Mouse (Mus musculus) gastrocnemius, adult 2 months (tissue): ENCODE measurements at regions not wholly inside any gene's neighbourhood (a gene's known extent, or its start where the extent isn't known, plus 50 kb on each side); places are given as distances from the start of the nearest gene placed in this dataset.

Source experiments
- DNase-seq: peaks from one replicate; pipeline ENCODE4 v3.0.0; 2022
- H3K27ac ChIP-seq: fragments of 200-600 bp; 2 replicates; pipeline ENCODE4 v1.8.1; 2022; ENCODE audit warnings: mild to moderate bottlenecking
- H3K4me3 ChIP-seq: fragments of 200-600 bp; 2 replicates; pipeline ENCODE4 v1.8.1; 2022; ENCODE audit warnings: mild to moderate bottlenecking, moderate library complexity
- CTCF ChIP-seq: fragments of 200-600 bp; IDR thresholded peaks from 2 replicates; pipeline ENCODE4 v1.8.1; 2022; ENCODE audit warnings: antibody characterized with exemption, mild to moderate bottlenecking, moderate library complexity
- intact Hi-C: fragments of 180-260 bp; cut with DNase I; formaldehyde crosslinking; loops from one replicate; pipeline ENCODE4 v1.15.1; 2025

- no peak for TF ChIP-seq CTCF
- DNase-seq, result no peak
- Histone ChIP-seq H3K27ac (no peak overlapping the region), H3K4me3 (no peak overlapping the region)
- intact Hi-C loops, result no loop called here
Observed at GRCm38 (mm10) chr4:54768836-54769235, 176.0 kb upstream of the Zfp462 start.

- no peak overlapping the region for H3K27ac ChIP-seq
- no peak for TF ChIP-seq CTCF
- intact Hi-C loops, result no loop called here
Observed at GRCm38 (mm10) chr4:54774066-54774465, 170.8 kb upstream of the Zfp462 start.

GRCm38 (mm10) chr4:54774717-54775116 is 170.1 kb upstream of the Zfp462 start:
- no peak for TF ChIP-seq CTCF
- Histone ChIP-seq H3K27ac (no peak overlapping the region), H3K4me3 (no peak overlapping the region)
- intact Hi-C loops, result no loop called here
- DNase-seq, result no peak

More at GRCm38 (mm10) chr4:54774066-54774465, 170.8 kb upstream of the Zfp462 start:
- H3K4me3 ChIP-seq, result no peak overlapping the region
- no peak for DNase-seq

- Histone ChIP-seq H3K27ac (no peak overlapping the region), H3K4me3 (no peak overlapping the region)
- no peak for DNase-seq
- intact Hi-C loops, result no loop called here
- no peak for TF ChIP-seq CTCF
Observed at GRCm38 (mm10) chr4:54780511-54780910, 164.3 kb upstream of the Zfp462 start.

- intact Hi-C loops, result no loop called here
- no peak for DNase-seq
Observed at GRCm38 (mm10) chr4:54791217-54791742, 153.6 kb upstream of the Zfp462 start.

GRCm38 (mm10) chr4:54793857-54794256 is 151.0 kb upstream of the Zfp462 start:
- intact Hi-C loops, result no loop called here
- no peak for DNase-seq
- TF ChIP-seq CTCF, result no peak
- Histone ChIP-seq H3K4me3 (no peak overlapping the region), H3K27ac (no peak overlapping the region)

More at GRCm38 (mm10) chr4:54791217-54791742, 153.6 kb upstream of the Zfp462 start:
- H3K27ac ChIP-seq, result no peak overlapping the region
- TF ChIP-seq CTCF, result no peak
- no peak overlapping the region for H3K4me3 ChIP-seq

GRCm38 (mm10) chr4:54795246-54795645 is 149.6 kb upstream of the Zfp462 start:
- TF ChIP-seq CTCF, result no peak
- H3K4me3 ChIP-seq, result no peak overlapping the region
- no peak overlapping the region for H3K27ac ChIP-seq
- DNase-seq, result no peak
- intact Hi-C loops, result no loop called here

GRCm38 (mm10) chr4:54798523-54798922 is 146.3 kb upstream of the Zfp462 start:
- no peak for DNase-seq
- no peak overlapping the region for H3K27ac ChIP-seq
- no peak overlapping the region for H3K4me3 ChIP-seq
- no peak for TF ChIP-seq CTCF
- intact Hi-C loops, result no loop called here

GRCm38 (mm10) chr4:54811163-54811562 is 133.7 kb upstream of the Zfp462 start:
- no peak overlapping the region for H3K27ac ChIP-seq
- DNase-seq, result no peak
- no peak overlapping the region for H3K4me3 ChIP-seq
- no peak for TF ChIP-seq CTCF
- intact Hi-C loops, result no loop called here

GRCm38 (mm10) chr4:54812740-54813634 is 131.9 kb upstream of the Zfp462 start:
- TF ChIP-seq CTCF, result no peak
- intact Hi-C loops, result no loop called here
- DNase-seq, result no peak
- H3K4me3 ChIP-seq, result no peak overlapping the region
- no peak overlapping the region for H3K27ac ChIP-seq

GRCm38 (mm10) chr4:54837326-54837725 is 107.5 kb upstream of the Zfp462 start:
- TF ChIP-seq CTCF, result no peak
- peak; percentile 81 for DNase-seq

GRCm38 (mm10) chr4:54838111-54838510 is 106.7 kb upstream of the Zfp462 start:
- no peak for TF ChIP-seq CTCF
- DNase-seq, result no peak
- Histone ChIP-seq H3K27ac (peak overlapping the region; percentile 87), H3K4me3 (no peak overlapping the region)
- intact Hi-C loops, result no loop called here

More at GRCm38 (mm10) chr4:54837326-54837725, 107.5 kb upstream of the Zfp462 start:
- intact Hi-C loops, result no loop called here
- no peak overlapping the region for H3K4me3 ChIP-seq
- H3K27ac ChIP-seq, result peak overlapping the region; percentile 87

- no peak for TF ChIP-seq CTCF
- Histone ChIP-seq H3K27ac (peak overlapping the region; percentile 87; the same call in 1 of the 2 replicates), H3K4me3 (no peak overlapping the region)
- intact Hi-C loops, result no loop called here
- no peak for DNase-seq
Observed at GRCm38 (mm10) chr4:54838794-54839193, 106.1 kb upstream of the Zfp462 start.
